Mouse (Mus musculus) heart, adult 8-10 months (tissue): ENCODE results near the gene Senp2. TPM values are rescaled to one million over a fixed set of nuclear protein-coding genes. Genes with fewer than 3 reads are reported as not detected.

Experiments
- DNase-seq: peaks from one replicate; pipeline ENCODE4 v3.0.0; 2022; ENCODE audit warnings: low spot score
- total RNA-seq, 4 experiments: library from RNA; stranded (reverse); gene quantifications; 2 replicates each; pipeline ENCODE4 v1.2.4; 2022

The Senp2 gene
- total RNA-seq, 4 experiments from 2014 or later: 21.7 to 28.2 (median 27.1) TPM

DNA sequence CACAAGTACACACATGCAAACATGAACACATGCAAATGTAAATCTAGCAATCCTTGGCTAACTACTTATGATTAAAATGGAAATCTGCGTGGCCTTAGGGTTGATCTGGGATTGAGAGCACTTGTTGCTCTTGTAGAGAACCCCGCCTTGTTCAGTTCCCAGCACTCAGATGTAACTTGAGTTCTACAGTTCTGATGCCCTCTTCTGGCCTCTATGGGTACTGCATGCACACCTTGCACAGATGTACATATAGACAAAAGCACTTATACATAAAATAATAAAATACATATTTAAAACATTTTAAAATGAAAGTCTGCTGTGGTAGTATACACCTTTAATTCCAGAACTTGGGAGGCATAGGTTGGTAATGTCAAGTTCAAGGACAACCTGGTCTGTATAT, 12.8 kb downstream of the Senp2 start:
- no peak for DNase-seq

GRCm38 (mm10) chr16:22027474-22027873, 18.2 kb downstream of the Senp2 start:
- no peak for DNase-seq

DNA sequence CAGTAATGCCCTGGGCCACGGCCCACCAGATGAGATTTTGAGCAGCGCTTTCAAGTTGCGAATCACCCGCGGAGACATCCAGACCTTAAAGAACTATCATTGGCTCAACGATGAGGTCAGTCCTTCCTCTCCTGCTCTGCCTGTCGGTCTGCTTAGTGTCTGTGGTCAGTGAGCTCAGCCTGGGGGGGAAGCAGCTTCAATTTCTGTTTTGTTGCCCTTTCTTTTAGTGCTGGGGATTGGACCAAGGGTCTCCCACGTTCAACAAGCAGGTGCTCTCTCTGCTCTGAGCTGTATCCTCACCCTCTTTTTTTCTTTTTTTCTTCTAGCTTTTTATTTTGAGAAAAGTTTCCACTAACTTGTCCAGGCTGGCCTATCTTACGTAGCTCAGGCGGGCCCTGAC, 29.3 kb downstream of the Senp2 start:
- DNase-seq: no peak

DNA sequence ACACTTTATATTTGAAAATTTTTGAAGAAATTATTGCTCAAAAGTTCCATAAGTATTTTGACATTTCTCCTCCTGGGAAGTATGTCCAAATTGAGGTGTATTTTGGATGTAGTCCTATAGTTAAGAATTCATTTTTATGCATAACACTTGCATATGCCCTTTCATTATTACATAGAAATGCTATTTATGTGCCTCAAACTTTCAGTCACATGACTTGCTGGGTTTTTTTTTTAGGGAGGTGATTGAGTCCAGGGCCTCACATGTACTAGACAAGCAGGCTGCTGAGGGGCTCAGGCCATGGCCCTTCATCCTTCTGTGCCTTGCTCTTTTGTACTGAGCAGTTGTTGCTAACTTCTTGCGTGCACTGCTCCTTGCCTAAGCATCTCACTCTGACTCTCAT, 30.7 kb downstream of the Senp2 start:
- DNase-seq: no peak

DNA sequence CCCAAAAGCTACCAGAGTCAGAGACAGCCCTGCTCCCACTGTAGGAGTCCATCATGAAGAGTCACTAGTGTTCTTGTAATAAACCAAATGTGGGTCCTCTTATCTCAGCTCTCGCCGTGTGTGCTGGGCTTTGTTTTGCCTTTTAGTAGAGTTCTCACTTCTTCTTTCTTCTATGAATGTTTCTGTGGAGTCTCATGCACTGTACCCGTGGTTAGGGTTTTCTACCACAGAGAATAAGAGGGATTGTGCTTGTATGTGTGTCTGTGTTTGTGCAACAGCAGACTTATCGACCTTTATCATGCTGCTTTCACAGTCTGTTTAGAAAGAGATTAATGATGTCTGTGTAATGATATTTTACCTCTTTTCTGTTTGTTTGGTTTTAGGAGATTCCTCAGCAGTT, 34.5 kb downstream of the Senp2 start:
- no peak for DNase-seq

DNA sequence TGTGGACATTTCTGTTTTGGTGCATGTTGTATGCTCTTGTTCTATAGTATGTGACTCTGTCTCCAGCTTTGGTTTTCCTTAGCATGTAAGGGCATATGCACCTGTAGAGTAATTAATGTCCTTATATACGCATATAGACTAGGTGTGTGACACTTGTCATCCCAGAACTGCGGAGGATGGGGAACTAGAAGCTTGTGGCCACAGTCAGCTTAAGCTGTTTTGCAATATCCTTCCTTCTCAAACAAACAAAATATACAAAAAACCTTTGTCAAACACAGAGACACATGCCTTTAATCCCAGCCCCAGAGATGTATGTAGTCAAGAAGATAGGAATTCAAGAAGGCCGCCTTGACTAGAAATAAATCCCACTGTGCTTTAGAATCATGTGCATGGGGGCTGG, 36.6 kb downstream of the Senp2 start:
- DNase-seq: no peak

DNA sequence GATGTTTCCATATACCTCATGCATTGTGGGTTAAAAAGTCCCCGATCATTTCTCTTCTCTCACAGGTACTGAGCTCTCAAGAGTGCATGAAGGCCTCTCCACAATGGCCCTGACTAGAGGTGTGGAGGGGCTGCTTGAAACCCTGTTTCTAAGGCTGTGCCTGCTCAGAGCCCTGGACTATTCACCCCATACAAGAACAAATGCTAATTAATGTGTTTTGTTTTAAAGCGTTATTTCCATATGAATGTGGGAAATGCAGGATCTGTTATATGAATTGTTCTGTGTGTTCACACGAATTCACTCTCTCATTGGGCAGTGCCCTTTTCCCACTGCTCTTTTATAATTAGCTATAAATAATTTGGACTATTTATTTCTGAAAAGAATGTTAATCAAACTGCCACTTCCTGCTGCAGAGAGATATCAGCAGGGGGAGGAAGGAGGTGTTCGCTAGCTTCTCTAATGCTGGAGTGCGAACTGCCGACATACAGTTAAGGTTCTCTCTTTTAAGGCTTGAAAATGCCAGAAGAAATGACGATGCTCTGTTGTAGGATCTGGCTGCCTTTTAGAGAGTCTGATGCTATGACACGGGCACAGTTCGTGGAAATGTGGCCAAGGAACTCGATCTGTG, 37.6 kb downstream of the Senp2 start:
- DNase-seq: no peak

- no peak for DNase-seq
Observed at GRCm38 (mm10) chr16:22053411-22053810, 44.1 kb downstream of the Senp2 start.

DNA sequence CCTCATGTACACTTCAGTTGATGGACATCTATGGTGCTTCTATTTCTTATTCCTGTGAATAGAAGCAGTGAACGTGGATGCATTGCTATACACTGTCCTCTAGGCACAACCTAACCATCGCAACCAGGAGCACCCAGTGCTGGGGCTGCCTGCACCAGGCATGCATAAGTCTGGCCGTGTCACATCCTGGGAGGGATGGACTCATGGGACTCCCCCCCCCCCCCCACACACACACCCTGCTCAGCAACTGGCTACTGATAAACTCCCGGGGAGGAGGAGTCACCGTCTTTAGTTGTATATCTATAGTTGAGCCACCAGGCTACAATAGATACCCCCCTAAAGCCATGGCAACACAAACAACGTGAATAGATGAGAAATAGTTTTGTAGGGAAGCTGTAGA, 48.2 kb downstream of the Senp2 start:
- no peak for DNase-seq

DNA sequence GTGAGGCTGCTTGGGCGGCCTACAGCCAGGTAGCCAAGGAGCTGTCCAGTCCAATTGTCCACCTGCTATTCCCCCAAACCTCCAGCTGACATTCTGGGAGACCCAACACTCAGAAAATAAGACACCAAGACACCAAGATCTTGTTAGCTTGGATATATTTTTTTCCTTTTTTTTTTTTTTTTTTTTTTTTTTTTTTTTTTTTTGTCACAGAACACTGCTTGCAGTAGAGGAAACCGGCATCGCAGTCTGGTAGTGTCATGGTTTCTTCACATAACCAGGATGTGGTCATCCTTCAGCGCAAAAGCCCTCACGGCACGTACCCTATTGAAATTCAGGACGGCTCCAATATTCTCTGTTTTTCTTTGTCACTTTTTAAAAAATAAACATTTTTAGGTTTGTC, 49.6 kb downstream of the Senp2 start:
- DNase-seq: no peak

DNA sequence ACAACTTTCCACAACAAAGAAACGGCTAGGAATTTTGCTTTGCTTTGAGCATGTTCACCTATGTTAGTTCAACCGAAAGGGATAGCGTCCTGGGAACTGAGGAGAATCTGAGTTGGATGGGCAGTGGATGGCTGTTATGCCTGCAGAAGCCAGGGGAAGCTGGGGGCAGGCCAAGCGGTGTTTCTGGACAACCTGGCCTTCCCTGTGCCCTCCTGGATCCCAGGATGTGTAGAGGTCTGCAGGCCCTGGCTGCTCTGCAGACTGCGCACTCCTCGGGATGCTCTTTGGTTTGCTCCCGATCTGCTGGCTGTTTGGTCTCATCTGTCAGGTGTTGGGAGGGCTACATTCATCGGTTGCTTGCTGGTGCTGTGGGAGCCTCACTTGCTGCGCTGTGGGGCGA, 51.1 kb downstream of the Senp2 start:
- no peak for DNase-seq

DNA sequence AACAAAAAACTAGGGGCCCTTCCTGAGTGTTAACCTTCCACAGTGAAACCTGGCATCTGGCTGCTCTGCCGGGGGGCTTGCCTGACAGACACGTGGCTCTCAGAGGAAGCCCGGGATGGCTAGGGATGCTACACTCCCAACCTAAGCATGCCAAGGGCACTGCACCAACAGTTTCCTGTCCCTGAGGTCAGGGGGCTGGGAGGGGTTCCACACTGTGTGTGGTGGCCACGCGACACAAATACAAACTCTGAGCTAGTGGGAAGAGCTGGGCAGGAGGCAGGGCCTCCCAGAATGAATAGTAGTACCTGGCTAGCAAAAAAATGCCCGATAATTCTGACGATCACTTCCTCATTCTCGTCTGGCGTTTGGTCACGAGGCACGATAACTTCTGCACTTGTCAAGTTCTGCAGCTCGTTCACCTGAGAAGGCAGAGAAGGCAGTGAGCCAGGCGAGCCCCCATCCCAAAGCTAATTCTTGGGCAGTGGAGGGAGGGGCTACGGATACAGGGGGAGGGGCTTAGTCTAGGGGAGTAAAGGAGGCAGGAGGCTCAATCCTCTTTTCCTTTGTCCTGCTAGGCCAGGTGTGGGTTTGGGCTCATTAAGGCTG, 52.4 kb downstream of the Senp2 start:
- no peak for DNase-seq

DNA sequence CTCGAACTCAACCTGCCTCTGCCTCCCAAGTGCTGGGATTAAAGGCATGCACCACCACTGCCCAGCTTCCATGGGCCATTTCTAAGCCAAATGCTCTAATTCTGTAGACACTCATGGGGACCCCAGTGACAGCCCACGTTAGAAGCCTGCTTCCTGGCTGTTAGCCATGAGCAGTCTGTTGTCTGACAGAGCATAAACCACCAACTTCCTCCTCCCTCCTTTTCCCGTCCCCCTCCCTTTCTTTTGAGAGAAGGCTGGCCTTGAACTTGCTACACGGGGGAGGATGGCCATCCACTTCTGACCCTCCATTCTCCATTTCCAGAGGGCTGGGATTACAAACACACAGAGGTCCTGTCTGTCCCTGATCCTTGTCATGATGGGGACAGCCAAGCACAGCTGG, 53.0 kb downstream of the Senp2 start:
- DNase-seq: no peak

DNA sequence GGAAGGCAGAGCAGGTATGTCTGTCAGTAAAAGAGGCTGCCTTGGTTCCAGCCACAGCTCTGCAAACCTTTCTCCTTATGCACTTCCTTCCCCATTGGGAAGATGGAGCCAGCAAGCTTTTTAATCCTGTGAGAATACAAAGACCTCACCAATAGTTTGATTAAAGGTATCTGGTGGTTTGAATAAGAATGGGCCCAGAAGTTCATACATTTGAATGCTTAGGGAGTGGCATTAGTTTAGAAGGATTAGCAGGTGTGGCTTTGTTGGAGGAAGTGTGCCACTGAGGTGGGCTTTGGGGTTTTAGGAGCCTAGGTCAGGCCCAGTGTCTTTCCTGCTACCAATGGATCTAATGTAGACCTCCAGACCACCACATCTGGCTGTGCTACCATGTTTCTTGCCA, 56.3 kb downstream of the Senp2 start:
- DNase-seq: no peak

GRCm38 (mm10) chr16:22067406-22067805, 58.1 kb downstream of the Senp2 start:
- DNase-seq: peak; percentile 62

DNA sequence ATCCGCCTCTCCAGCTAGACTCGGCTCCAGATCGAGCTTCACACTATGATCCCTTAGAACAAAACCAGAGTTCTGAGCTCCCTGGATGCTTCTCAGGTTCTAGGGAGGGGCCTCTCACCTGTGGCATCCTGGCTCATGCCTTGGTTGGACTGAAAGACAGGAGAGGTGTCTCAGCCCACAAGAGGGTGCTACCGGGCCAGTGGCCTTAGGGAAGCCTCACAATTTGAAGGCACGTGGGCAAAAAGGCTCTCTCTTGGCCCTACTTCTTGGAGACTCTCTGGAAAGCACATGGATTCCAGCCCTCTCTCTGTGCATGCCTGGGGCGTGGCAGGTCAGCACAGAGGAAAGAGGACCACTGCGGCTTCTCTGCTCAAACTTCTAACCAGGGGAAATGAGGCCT, 62.1 kb downstream of the Senp2 start:
- DNase-seq: no peak

GRCm38 (mm10) chr16:22075067-22075466, 65.8 kb downstream of the Senp2 start:
- DNase-seq: no peak

DNA sequence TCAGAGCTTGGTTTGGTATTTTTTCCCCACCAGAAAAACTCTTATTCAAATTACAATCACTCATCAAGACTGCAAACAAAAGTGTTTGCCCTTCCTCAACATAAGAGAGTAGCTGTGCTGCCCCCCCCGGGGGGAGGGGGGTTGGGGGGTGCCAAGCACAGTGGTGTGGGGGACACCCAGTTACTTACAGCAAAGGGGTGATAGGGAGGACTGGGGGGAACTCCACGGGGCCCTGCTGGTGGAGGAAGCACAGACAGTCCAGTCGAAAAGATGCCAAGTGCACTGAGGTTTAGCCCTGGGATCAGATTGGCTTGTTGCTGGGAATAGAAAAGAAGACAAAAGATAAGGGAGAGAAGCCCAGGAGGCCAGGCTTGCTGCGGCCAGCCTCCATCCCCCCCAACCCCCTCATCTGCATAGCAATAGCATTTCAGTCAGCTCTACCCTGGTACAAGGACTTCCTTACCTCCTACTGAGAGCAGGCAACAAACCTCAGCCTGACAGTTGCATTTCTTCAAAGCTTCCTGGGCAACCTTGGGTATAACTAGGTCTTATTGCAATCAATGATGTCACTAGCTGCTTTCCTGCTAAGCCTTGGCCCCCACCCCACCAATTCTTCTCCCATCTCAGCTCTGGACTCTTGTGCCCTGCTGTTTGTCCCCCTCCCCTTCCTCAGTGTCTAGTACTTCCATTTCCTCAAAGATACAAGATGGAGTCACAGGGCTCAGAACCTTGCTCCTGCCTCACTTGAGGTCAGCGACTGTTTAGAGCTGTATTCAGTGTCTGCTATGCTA, 66.7 kb downstream of the Senp2 start:
- no peak for DNase-seq

DNA sequence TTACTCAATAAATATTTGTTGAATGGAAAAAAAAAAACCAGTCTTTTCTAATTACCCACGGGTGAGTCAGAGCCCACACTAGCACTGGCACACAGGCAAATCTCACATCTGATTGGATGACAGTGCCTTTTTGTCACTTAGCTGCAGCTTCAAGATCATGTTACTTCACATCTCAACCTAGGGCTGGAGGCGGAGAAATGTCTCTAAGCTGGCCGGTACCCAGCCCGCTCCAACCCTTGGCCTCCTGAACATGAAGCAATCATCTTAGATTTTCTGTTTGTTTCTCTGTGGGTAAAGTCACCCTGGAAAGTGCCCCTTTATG, 67.3 kb downstream of the Senp2 start:
- DNase-seq: no peak

GRCm38 (mm10) chr16:22080125-22080710, 70.9 kb downstream of the Senp2 start:
- DNase-seq: no peak

GRCm38 (mm10) chr16:22085411-22085810, 76.1 kb downstream of the Senp2 start:
- DNase-seq: no peak

- no peak for DNase-seq
Observed at GRCm38 (mm10) chr16:22091255-22091783, 82.0 kb downstream of the Senp2 start.

DNA sequence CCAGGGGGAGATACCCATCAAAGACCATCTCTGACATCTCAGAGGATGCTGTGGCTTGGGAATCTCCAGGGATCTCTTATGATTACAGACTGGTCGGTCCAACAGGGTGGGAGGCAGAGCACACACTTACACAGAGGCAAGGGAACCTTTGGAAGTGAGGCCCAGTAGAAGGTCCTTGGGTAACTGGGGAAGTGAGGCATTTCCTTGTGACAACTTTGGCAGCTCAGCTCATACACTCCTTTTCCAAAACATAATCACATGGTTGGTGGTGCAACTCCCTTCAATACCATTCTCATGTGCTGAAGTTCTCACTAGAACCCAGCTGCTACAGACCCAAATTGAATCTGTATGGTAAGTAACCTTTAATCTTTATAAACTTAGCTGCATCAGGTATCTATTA, 86.5 kb downstream of the Senp2 start:
- DNase-seq: no peak
